Mouse (Mus musculus) ovary, postnatal 10 days (tissue): ENCODE results near the gene Rad9a.
"Not testable (repeated sequence)": the region's sequence is repeated elsewhere in the genome, so short reads cannot be mapped to it uniquely, and the experiment has no call there.

Experiments used
- DNase-seq: peaks from one replicate; pipeline ENCODE4 v3.0.0; 2022; ENCODE audit warnings: low spot score

Rad9a gene

GRCm38 (mm10) chr19:4201291-4201909, at the start of gene Rad9a:
Gene Rad9a, minus strand, starts transcription at chr19:4201662.
- peak; percentile 80 for DNase-seq

- not testable (repeated sequence) for DNase-seq
Observed at GRCm38 (mm10) chr19:4248683-4249082, 47.2 kb upstream of the Rad9a start.

- DNase-seq, result no peak
Observed at GRCm38 (mm10) chr19:4247010-4247409, 45.5 kb upstream of the Rad9a start.

GRCm38 (mm10) chr19:4244775-4245174, 43.3 kb upstream of the Rad9a start:
- DNase-seq, result no peak

- DNase-seq, result no peak
Observed at GRCm38 (mm10) chr19:4242416-4242815, 41.0 kb upstream of the Rad9a start.

GRCm38 (mm10) chr19:4240247-4240668, 38.8 kb upstream of the Rad9a start:
- DNase-seq, result no peak

DNA sequence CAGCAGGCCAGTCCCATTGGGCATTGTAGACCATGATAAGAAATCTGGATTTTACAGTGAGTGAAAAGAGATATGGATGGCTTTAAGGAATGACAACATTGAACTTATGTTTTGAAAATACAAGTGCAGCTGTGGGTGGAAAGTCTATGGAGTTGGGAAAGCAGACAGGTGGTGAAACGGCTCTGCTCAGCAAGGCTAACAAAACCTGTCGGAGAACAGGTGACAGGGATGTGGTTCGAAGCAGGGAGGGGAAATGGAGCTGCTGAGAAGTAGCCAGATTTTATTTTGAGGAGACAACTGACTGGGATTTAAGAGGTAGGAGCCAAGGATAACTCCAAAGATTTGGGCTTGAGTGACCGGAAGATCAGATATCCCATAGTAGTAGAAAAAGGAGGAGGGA, 33.1 kb upstream of the Rad9a start:
- DNase-seq, result no peak

GRCm38 (mm10) chr19:4232651-4233050, 31.2 kb upstream of the Rad9a start:
- no peak for DNase-seq

- DNase-seq, result no peak
Observed at GRCm38 (mm10) chr19:4232186-4232572, 30.7 kb upstream of the Rad9a start.

DNA sequence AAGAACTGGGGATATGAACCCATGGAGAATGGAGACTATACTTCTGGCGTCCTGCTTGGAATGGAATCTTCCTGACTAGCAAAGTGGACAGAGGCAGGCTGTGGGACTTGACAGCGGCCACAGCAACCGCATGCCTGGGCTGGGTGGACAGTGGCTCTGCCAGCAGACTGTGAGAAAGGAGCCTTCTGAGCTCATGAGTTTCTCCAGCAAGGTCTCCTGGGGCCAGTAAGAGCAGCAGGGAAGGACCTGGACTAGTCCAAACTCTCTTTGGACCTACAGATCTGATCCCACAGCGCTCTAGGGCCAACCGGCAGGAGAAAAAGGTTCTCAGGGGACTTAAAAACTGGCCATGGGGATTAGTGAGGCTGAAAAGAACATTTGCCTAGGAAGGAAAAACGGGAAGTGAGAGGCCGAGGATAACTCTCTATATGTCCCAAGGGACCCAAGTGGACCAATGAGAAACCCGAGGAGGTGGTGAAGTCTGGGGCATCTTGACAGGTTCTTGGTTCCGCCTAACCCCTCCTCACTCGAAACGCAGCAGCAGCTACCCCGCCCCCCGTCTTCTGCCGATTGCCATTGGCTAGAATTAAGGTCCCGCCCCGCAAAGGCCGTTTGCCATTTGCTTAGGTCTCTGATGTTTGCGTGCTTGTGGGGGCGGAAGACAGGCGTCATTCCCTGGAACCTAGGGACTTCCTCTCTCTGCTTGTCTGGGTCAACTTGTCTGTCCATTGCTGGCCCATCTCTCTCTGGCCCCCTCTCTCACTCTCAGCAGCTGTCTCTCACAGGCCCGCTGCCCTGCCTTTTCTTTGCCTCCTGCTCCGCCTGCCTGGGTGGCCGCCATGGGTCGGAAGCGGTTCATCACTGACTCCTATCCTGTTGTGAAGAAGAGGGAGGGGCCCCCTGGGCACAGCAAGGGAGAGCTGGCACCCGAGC, 30.1 kb upstream of the Rad9a start, which contains the start of gene Pold4:
Pold4 (plus strand) TSS at position 647 of the 933 bp plus-strand sequence.
- peak; percentile 90 for DNase-seq

DNA sequence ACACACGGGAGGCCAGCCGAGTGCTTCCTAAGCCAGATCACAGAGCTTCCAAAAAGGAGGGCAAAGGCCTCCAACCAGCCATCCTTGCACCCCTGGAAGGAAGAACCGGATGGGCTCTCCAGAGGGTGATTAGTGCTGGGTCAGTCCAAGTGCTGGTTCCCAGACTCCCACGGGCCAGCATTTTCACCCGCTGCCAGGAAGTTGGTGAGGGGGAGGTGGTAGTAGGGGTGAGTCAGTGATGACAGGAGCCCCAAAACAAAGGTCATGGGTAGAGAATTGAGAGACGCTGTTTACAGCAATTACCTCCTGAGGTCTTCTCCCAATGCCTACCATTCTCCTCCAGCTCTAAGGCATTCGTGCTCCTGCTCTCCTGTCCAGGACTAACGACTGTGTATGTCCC, 29.0 kb upstream of the Rad9a start:
- DNase-seq, result no peak

GRCm38 (mm10) chr19:4229451-4230076, 28.1 kb upstream of the Rad9a start:
- no peak for DNase-seq

DNA sequence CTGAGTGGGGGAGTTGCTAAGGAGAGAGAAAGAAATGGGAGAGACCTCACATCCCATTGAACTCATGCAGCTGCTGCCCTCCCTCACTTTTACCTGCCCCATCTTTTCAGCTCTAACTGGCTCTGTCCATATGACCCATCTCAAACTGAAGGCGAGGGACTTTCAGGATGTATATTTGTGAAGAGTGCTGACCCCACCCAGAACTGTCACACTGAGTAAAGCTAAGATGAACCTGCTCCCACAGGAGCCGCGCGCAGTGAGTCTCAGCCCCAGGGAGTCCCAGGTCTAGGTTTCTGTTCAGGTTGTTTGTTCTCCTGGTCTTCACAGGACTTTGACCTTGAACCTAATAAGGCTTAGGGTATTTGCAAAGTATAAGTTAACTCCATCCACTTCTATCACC, 27.4 kb upstream of the Rad9a start:
- DNase-seq, result no peak

GRCm38 (mm10) chr19:4227894-4228678, 26.6 kb upstream of the Rad9a start:
- no peak for DNase-seq

- DNase-seq, result no peak
Observed at GRCm38 (mm10) chr19:4227446-4227845, 26.0 kb upstream of the Rad9a start.

- DNase-seq, result no peak
Observed at GRCm38 (mm10) chr19:4226779-4227178, 25.3 kb upstream of the Rad9a start.

DNA sequence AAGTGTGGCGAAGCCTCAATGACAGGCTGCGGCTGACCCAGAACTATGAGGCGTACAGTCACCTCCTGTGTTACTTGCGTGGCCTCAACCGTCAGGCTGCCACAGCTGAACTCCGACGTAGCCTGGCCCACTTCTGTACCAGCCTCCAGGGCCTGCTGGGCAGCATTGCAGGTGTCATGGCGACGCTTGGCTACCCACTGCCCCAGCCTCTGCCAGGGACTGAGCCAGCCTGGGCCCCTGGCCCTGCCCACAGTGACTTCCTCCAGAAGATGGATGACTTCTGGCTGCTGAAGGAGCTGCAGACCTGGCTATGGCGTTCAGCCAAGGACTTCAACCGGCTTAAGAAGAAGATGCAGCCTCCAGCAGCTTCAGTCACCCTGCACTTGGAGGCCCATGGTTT, 20.7 kb upstream of the Rad9a start:
- DNase-seq, result no peak

DNA sequence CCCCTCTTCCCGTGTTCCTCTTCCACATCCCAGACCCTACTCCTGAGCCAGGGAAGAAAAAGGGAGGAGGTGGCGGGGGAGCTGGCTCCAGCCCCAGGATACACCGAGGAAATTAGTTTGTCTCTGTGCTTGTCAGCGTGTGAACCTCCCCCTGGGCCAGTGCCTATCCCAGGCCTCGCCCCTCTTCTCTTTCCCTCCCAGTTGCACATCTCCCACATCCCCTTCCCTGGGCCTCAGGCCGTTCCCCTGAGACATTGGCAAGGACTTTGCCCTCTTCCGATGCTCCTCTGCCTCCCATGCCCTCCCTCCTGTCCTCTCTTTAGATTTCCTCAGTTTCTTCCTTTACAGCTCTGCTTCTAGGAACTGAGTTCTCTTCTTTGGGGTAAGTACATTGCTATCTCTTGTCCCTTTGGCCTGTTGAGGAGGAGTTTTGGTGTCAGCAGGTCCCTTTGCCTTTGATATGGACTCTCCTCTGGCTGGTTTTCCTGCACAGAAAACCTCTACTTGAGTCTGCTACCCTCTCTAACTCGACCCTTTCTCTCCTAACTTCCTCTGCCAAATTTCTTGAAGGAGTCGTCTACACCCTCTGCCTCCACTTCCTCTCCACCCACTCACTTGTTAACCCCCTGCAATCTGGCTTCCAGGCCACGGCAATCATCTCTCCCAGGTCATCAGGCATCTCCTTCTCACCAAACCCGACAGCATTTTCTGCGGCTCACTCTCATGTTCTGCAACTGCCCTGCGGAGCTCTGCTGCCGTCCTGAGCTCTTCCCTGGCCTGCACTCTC, 19.7 kb upstream of the Rad9a start:
- DNase-seq, result no peak

- no peak for DNase-seq
Observed at GRCm38 (mm10) chr19:4220416-4220815, 19.0 kb upstream of the Rad9a start.

- DNase-seq, result no peak
Observed at GRCm38 (mm10) chr19:4219943-4220342, 18.5 kb upstream of the Rad9a start.

GRCm38 (mm10) chr19:4218784-4219183, 17.3 kb upstream of the Rad9a start:
- DNase-seq, result no peak
